Mouse (Mus musculus): Measurements from ENCODE around the gene Usf3.

GRCm38 (mm10) chr16:44254698-44255097, 81.7 kb downstream of the Usf3 start:
- TF ChIP-seq CTCF (IDR thresholded peaks at IDR 0.05) (no peak), POLR2A (IDR thresholded peaks at IDR 0.05; ENCODE audit: insufficient read depth, low read depth, low read length) (no peak), EP300 (IDR thresholded peaks at IDR 0.05; ENCODE audit: insufficient read depth, low read depth, low read length) (no peak)

Data from heart, adult 2 months (tissue).